Mouse (Mus musculus) ES-E14 (cell line): Measurements from ENCODE around the gene Frem2.

Experiments used
- HCFC1 ChIP-seq: IDR thresholded peaks from 2 replicates; pipeline ENCODE4 v1.6.1; 2012; ENCODE audit warnings: low read length, inconsistent platforms, borderline replicate concordance; ENCODE audit not compliant: insufficient read depth
- MAFK ChIP-seq: IDR thresholded peaks from 2 replicates; pipeline ENCODE4 v1.6.1; 2014; ENCODE audit warnings: mild to moderate bottlenecking, low read depth, low read length, inconsistent platforms; ENCODE audit not compliant: insufficient read depth

DNA sequence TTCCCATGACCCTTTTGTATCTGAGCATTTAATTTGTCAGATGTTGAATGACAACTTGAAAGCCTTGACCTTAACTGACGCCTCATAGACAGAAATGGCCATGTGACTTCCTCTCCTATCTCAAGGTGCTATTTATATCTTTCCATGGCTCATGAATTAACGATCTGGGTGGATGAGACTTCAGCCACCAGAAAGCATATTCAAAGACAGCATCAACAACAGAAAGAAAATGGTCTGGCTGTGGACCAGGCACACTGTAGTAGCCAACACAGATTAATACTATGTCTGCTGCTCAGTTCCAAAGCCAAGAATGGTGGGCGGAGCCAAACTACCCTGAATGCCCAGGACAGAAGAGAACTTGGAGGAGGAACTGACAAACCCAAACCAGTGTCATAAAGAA lies 21.2 kb downstream of the Frem2 start:
- TF ChIP-seq MAFK (no peak), HCFC1 (no peak)
